Mouse (Mus musculus): ENCODE measurements around the gene Lefty2. TPM values are rescaled to one million over a fixed set of nuclear protein-coding genes. Genes with fewer than 3 reads are reported as not detected.
A peak's percentile ranks its signal among the peaks of the same experiment; 100 is the strongest.

Lefty2 gene
- polyA plus RNA-seq (2015; fragmentation: Nextera tagmentation; extraction: Ambion mirVana), result 3.7 and 4.5 TPM in 2 replicates

DNA sequence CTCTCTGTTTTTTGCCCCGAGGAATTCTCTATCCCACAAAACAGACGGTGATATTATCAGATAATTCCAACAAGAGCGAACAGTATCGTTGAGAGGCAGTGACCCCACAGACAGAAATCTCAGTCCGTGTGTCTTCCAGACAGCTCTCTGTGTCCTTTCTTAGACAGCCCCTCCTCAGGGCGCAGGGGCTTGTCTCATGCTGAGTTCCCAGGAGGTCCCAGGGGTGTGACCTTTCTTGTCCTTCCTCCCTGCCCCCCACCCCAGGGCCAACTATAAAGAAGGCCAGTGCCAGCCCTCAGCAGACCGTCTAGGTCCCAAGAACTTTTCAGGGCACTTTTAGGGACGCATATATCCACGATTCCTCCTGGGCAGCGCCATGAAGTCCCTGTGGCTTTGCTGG lies at the start of gene Lefty2:
Gene Lefty2 (plus strand): TSS at position 301 of the 400 bp plus-strand sequence.
- 67% methylated on average over 10 of the region's 10 CpGs for WGBS
- peak within 1 kb of the TSS; percentile 37; the same call in 1 of the 2 replicates for H3K4me2 ChIP-seq (replicated peaks)
- no peak for ATAC-seq (replicated peaks)

DNA sequence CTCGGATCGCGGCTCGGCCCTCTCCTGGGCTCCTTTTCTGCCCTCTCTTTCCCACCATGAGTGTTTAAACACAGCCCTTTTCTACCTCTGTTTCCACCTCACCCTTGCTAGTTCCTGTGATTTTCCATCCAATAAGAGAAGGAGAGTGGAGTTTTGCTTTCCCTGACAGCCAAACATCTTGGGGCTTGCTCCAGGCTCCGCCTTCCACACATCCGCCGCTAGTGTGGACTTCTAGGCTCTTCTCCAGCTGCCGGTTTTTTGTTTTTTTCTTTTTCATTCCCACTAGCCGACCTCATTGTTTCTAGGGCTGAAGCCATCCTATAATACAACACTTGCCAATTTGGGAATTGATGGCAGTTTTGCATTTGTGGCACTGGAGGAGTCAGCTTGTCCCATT lies 44.8 kb upstream of the Lefty2 start:
- Histone ChIP-seq H3K4me1 (peaks cover 48% of the 10 kb centered on the region), H3K4me3 (peak overlapping the region; percentile 34), H3K27ac (replicated peaks) (peak overlapping the region; percentile 99), H3K4me2 (replicated peaks) (peak overlapping the region; percentile 56), H3K9ac (replicated peaks) (peak overlapping the region; percentile 48), H3K9me3 (no peaks in the 10 kb centered on the region), H3K27me3 (no peaks in the 10 kb centered on the region), H3K36me3 (no peaks in the 10 kb centered on the region)
- ATAC-seq (replicated peaks), result peak; percentile 62
- WGBS, result 0% methylated on average over 9 of the region's 9 CpGs

More for the DNA sequence above, at the start of gene Lefty2:
- Histone ChIP-seq H3K27ac (replicated peaks) (no peak within 1 kb of the TSS), H3K27me3 (peaks cover 18% of the 10 kb centered on the region; the same call in 1 of the 2 replicates), H3K9me3 (no peaks in the 10 kb centered on the region), H3K4me3 (peak within 1 kb of the TSS; percentile 26; the same call in 1 of the 2 replicates), H3K4me1 (peaks cover 9% of the 10 kb centered on the region; the same call in 1 of the 2 replicates), H3K9ac (replicated peaks) (no peak within 1 kb of the TSS), H3K36me3 (no peaks in the 10 kb centered on the region)

DNA sequence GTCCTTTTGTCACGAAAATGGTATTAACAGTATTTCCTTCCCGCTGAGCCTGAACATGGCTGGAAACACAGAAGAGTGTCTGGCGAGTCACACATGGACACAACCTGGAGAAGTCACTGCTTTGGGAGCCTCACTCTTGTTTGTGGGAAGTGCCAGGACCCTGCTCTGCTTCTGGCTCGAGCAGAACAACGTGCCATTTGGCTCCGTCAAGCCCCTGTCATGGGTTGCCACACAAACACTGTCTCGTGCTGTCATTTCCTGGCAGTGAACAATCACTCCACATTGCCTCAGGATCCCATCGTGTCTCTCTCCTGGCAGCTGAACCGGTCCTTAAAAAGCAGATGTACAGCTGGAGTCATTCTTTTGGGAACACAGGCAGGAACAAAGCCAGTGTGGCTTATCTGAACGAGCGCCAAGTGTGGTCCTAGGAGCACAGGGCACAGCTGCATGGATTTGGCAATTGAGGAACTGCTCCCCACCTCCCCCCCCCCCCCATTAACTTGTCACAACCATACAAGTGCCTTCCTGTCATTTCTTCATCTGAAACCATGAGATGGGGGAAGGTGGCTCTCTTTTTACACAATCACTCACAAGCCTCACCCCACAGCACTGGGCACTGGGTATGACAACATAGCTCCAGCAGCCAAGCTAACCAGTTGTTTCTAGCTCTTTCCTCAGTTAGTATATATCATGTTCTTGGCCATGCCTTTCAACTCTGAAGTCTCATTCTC lies 44.2 kb upstream of the Lefty2 start:
- Histone ChIP-seq H3K4me3 (peak overlapping the region; percentile 34), H3K27ac (replicated peaks) (peak overlapping the region; percentile 99), H3K27me3 (no peaks in the 10 kb centered on the region), H3K4me2 (replicated peaks) (peak overlapping the region; percentile 56), H3K9ac (replicated peaks) (peak overlapping the region; percentile 48), H3K9me3 (no peaks in the 10 kb centered on the region), H3K36me3 (no peaks in the 10 kb centered on the region), H3K4me1 (peaks cover 48% of the 10 kb centered on the region)
- 6% methylated on average over 11 of the region's 11 CpGs for WGBS
- ATAC-seq (replicated peaks), result peak; percentile 33

DNA sequence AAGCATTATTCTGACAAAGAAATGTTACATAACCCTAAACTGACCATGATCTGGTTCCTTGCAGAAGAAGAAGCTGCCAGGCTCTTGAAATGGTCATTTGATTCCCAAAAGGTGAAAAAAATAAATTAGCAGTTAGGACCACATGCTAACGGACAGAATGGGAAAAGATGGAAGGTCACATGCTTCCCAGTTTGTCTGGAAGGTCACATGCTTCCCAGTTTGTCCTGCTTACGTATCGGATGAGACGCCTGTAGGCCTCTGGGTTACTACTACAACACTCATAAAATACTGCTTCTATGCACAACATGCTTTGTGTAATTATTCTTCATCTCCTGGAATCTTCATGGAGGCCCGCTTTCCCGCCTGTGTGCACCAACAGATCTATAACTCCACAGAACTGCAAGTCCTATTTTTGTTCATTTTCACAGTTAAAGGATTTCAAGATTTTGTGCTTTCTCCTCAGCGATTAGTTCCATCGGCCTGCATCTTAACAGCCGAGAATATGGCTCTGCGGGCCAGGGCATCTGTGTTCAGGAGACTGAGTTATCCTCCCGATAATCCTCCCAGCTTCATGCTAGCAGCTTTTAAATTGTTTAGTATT lies 43.1 kb upstream of the Lefty2 start:
- 35% methylated on average over 11 of the region's 11 CpGs for WGBS
- Histone ChIP-seq H3K36me3 (no peaks in the 10 kb centered on the region), H3K4me1 (peaks cover 48% of the 10 kb centered on the region), H3K4me2 (replicated peaks) (peak overlapping the region; percentile 79), H3K4me3 (peak overlapping the region; percentile 92), H3K27ac (replicated peaks) (peak overlapping the region; percentile 99), H3K9me3 (no peaks in the 10 kb centered on the region), H3K27me3 (no peaks in the 10 kb centered on the region), H3K9ac (replicated peaks) (peak overlapping the region; percentile 66)
- no peak for ATAC-seq (replicated peaks)

DNA sequence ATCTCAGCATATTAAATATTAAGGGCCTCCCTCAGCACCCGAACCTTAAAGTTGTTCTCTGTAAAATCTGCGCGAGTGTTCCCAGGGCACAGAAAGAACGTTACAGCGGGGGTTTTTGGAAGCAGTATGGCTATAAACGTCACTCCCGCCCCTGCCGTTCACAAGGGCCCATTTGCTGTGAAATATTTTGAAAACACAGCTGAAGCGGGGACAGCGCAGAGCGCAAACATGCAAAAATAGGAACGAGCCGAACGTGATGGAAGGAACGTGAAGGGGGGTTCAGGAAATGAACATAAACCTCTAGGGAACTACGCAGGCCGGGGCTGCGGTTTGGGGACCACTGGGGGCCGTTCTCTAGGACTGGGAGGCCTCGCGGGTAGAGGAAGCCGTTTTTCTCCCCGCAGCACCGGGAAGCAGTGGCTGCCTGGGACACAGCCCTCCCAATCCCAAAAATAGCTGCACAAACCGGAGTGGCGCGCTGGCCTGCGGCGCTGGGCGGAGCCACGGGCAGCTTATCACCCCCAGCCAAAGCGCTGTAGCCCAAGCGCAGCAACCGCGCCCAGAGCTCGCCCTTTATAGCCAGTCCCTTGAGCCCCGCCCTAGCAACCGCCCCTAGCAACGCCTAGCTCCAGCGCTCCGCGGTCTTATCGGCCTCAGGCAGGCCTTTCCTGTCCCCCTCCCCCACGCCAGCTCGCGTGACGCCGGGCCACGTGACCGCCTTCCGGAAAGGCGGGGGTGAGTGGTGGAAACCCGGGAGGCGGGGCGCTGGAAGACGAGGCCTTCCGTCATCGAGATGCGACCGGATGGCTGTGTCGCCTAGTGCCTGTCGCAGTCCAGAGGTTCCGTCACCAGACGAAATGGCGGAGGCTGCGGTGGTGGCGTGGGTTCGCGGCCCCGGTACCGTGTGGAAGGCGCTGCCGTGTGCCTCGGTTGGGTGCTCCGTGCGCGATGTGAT lies 42.3 kb upstream of the Lefty2 start, which contains the start of gene Sde2:
Gene Sde2 (plus strand): TSS at position 812 of the 955 bp plus-strand sequence.
- peak within 1 kb of the TSS; percentile 99 for H3K27ac ChIP-seq (replicated peaks)
- H3K9ac ChIP-seq (replicated peaks), result peak within 1 kb of the TSS; percentile 81
- peak; percentile 97 for ATAC-seq (replicated peaks)
- under 1% methylated on average over 77 of the region's 77 CpGs for WGBS
- H3K9me3 ChIP-seq, result no peaks in the 10 kb centered on the region
- H3K36me3 ChIP-seq, result 0 out of 2 replicates have a peak, but pooled peaks cover 7% of the 10 kb centered on the region
- H3K4me3 ChIP-seq, result peak within 1 kb of the TSS; percentile 92
- peak within 1 kb of the TSS; percentile 79 for H3K4me2 ChIP-seq (replicated peaks)
- H3K4me1 ChIP-seq, result peaks cover 48% of the 10 kb centered on the region
- H3K27me3 ChIP-seq, result no peaks in the 10 kb centered on the region

DNA sequence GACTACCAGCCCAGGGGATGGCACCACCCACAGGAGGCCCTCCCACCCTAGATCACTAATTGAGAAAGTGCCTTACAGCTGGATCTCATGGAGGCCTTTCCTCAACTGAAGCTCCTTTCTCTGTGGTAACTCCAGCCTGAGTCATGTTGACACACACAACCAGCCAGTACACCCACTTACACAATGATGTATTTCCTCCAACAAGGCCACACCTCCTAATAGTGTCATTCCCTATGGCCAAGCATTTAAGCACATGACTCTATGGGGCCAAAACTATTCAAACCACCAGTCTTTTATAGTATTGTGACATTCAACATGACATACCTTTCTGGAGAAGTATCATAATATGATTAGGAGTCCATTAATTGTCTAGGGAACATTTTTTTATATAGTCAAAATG lies 34.1 kb upstream of the Lefty2 start:
- Histone ChIP-seq H3K9ac (replicated peaks) (no peak overlapping the region), H3K27me3 (no peaks in the 10 kb centered on the region), H3K9me3 (no peaks in the 10 kb centered on the region), H3K4me2 (replicated peaks) (no peak overlapping the region), H3K27ac (replicated peaks) (no peak overlapping the region), H3K4me3 (no peak overlapping the region), H3K4me1 (no peaks in the 10 kb centered on the region), H3K36me3 (peaks cover 82% of the 10 kb centered on the region)
- ATAC-seq (replicated peaks), result no peak

DNA sequence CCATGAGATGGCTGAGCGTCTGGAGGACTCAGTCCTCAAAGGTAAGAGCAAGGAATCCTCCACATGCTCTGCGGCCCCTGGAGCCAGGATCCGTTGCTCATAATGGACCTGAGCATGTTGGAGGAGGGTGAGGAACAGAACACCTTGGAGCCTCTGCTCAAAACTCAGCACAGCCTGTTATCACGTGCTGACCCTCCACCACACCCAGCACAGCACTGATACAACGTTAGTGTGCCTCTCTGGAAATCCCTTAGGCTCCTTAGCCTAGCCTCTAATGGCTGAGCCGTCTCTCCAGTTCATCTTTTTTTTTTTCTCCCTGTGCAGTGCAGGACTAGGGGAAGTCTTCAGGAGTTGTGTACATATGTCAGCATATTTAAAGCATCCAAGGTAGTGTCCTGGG lies 32.9 kb upstream of the Lefty2 start:
- H3K9me3 ChIP-seq, result no peaks in the 10 kb centered on the region
- H3K27me3 ChIP-seq, result no peaks in the 10 kb centered on the region
- no peak overlapping the region for H3K27ac ChIP-seq (replicated peaks)
- H3K4me3 ChIP-seq, result no peak overlapping the region
- 85% methylated on average over 6 of the region's 6 CpGs for WGBS
- peaks cover 86% of the 10 kb centered on the region for H3K36me3 ChIP-seq
- no peaks in the 10 kb centered on the region for H3K4me1 ChIP-seq
- no peak overlapping the region for H3K4me2 ChIP-seq (replicated peaks)
- ATAC-seq (replicated peaks), result no peak
- no peak overlapping the region for H3K9ac ChIP-seq (replicated peaks)

DNA sequence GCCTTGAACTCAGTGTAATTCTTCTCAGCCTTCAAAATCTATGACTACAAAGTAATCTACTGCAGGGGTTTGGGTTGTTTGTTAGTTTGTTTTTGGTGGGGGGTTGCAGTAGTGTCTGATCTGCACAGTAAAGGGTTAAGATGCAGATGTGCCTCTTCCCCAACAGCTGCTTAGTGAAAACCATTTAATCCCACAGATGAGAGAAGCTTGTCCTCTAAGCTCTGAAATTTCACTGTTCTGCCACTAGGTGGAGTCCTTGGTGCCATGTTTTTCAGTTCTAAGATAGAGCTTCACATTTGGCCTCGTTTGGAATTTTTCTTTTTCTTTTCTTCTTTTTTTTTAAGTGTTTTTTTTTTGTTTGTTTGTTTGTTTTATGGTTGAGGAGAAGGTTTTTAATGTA lies 29.3 kb upstream of the Lefty2 start:
- 10% methylated on average over 1 of the region's 1 CpGs for WGBS
- Histone ChIP-seq H3K27me3 (no peaks in the 10 kb centered on the region), H3K4me3 (no peak overlapping the region), H3K4me1 (no peaks in the 10 kb centered on the region), H3K36me3 (peaks cover 81% of the 10 kb centered on the region), H3K27ac (replicated peaks) (no peak overlapping the region), H3K9me3 (no peaks in the 10 kb centered on the region), H3K4me2 (replicated peaks) (no peak overlapping the region), H3K9ac (replicated peaks) (no peak overlapping the region)
- ATAC-seq (replicated peaks), result no peak

DNA sequence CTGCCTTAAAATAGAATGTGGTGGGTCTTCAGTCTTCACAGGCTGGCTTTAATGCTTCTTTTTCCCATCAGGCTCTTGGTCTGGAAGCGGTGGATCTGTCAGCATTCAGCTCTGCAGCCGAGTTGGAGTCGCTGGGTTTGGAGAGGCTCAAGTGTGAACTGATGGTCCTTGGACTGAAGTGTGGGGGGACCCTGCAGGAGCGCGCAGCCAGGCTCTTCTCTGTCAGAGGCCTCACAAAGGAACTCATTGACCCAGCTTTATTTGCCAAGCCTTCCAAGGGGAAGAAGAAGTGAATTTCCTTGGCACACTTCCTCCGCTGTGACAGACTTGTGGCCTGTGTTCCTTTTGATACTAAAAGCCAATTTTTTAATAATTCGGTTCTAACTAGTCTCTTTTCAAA lies 26.9 kb upstream of the Lefty2 start:
- no peak overlapping the region for H3K4me2 ChIP-seq (replicated peaks)
- no peak for ATAC-seq (replicated peaks)
- H3K9ac ChIP-seq (replicated peaks), result no peak overlapping the region
- H3K36me3 ChIP-seq, result peaks cover 59% of the 10 kb centered on the region
- no peak overlapping the region for H3K27ac ChIP-seq (replicated peaks)
- H3K4me3 ChIP-seq, result no peak overlapping the region
- no peaks in the 10 kb centered on the region for H3K27me3 ChIP-seq
- H3K4me1 ChIP-seq, result no peaks in the 10 kb centered on the region
- H3K9me3 ChIP-seq, result no peaks in the 10 kb centered on the region
- WGBS, result 94% methylated on average over 7 of the region's 7 CpGs

DNA sequence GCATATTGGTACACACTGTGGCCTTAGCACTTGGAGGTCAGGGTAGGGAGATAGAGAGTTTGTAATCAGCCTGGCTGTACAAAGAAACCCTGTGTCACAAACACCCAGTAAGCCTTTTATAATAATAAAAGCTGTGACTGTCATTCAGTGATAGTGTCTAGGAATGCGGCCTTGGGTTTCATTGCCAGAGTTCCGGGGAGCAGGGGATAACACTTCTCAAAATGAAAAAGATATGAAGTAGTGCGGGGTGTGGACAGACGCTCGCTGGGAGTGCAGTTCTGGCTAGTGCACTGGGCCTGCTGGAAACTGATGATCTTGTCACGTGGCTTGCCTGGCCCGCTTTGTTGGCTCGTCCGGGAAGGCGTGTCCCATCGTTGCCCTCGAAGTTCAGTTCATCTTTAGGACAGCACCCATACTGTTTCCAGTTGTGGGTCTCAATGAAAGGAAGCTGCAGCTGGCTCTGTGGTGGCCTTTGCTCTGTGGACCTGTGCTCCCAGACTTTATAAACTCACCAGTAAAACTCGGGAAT lies 22.7 kb upstream of the Lefty2 start:
- Histone ChIP-seq H3K27me3 (no peaks in the 10 kb centered on the region), H3K27ac (replicated peaks) (no peak overlapping the region), H3K4me2 (replicated peaks) (no peak overlapping the region), H3K4me1 (no peaks in the 10 kb centered on the region), H3K9me3 (no peaks in the 10 kb centered on the region), H3K4me3 (no peak overlapping the region), H3K9ac (replicated peaks) (no peak overlapping the region), H3K36me3 (peaks cover 27% of the 10 kb centered on the region)
- 73% methylated on average over 13 of the region's 13 CpGs for WGBS
- no peak for ATAC-seq (replicated peaks)

DNA sequence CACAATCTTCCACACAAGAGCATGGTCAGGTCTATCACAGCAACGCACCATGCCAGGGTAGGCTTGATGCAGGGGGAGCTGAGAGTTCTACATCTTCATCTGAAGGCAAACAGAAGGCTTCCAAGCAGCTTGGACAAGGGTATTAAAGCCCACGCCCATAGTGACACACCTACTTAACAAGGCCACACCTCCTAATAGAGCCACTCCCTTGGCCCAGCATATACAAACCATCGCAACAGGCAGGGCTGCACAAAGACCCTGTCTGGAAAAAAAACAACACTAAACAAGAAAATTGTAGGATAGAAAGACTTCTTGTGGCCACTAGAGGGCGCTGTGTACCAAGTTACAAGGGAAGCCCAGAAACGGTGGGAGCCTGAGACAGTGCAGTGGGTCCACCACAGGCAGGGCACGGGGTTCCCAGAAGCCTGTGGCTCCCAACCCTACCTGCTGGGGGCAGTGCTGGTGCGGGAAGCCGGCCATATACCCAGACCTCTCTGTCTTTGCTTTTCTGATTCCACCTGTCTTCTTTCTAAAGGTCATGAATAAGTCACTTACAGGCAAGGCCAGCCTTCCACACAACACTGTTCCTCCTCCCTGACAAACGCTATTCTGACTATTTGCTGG lies 18.9 kb upstream of the Lefty2 start:
- no peak for ATAC-seq (replicated peaks)
- H3K36me3 ChIP-seq, result no peaks in the 10 kb centered on the region
- H3K4me3 ChIP-seq, result no peak overlapping the region
- WGBS, result 20% methylated on average over 9 of the region's 9 CpGs
- H3K9ac ChIP-seq (replicated peaks), result no peak overlapping the region
- no peaks in the 10 kb centered on the region for H3K27me3 ChIP-seq
- H3K4me2 ChIP-seq (replicated peaks), result no peak overlapping the region
- H3K4me1 ChIP-seq, result no peaks in the 10 kb centered on the region
- H3K9me3 ChIP-seq, result no peaks in the 10 kb centered on the region
- no peak overlapping the region for H3K27ac ChIP-seq (replicated peaks)

All from forebrain, embryonic 15.5 days (tissue).